Mouse (Mus musculus): ENCODE measurements around the gene Phf12.
A peak's percentile ranks its signal among the peaks of the same experiment; 100 is the strongest.

Gene Phf12

DNA sequence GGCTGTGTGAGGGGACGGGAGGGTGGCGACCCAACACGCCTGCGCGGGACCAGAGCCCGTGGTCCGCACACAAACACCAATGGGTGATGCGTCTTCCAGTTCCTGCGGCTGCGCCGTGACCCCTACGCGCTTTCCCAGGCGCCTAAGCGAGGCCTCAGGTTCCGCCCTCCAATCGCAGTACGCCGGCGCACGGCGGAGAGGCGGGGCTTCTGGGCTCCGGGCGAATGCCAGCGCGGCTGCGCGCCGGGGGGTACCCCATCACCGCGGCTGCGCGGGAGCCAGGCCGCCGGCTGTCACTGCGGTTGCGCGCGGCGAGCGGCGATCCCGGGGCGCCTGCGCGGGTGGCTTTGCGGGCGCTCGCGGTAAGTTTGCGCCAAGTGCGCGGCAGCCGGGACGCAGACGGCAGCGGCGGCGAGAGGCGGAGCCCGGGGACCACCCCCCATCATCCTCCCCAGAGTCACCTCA, at the start of gene Phf12:
TSS of gene Phf12 (plus strand) at position 314 of the 465 bp plus-strand sequence.
- DNase-seq, result peak; percentile 100

DNA sequence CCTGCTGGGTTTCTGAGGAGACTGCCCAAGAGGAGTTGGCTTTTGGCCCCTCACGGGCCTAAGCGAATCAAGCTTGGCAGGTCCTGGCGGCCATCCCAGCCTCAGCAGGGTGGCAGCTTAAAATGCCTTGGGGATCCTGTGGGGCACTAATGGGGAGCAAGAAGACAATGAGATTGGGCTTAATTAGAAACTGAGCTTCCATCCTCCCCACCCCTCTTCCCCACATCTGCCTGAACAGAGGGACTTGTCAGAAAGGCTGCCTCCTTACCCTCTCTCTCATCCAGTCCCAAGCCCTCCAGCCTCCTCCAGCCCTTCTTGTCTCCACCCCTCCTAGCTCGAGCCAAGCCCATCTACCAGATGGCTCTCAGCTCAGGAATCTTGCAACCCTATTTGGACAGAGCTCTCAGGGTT, 48.4 kb upstream of the Phf12 start:
- peak; percentile 81 for DNase-seq

DNA sequence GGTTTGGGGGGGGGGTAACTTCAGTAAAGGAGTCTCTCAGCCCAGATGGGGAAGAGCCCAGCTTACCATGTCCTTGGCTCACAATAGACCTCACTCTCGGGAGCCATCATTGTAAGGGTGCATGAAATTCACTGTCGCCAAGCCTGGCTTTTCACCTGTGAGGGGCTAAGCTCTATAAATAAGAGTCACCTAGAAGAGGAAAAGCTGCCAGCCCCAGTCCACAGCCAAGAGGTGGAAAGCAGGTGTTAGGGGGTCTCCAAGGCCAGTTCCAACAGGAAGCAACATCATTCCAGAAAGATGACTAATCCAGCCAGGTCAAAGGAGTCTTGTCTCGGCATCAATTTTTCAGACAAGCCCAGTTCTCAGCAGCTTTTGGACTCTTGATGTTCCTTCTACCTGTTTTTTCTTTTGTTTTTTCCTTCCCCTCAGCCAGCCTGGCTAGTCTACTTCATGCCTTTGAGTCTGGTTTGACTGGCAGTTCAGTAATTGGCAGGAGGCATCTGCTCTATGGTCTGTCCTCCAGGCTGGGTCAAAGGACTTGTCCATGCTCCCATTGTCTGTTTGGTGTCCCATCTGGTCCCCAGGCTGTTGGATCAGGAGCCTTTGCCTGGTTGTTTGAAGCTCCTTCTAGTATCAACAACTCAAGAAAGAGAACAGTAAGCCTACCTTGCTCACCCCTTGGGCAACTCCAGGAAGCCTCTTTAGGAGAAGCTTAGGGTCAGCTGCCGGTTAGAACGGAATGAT, 47.8 kb upstream of the Phf12 start:
- DNase-seq, result peak; percentile 82

DNA sequence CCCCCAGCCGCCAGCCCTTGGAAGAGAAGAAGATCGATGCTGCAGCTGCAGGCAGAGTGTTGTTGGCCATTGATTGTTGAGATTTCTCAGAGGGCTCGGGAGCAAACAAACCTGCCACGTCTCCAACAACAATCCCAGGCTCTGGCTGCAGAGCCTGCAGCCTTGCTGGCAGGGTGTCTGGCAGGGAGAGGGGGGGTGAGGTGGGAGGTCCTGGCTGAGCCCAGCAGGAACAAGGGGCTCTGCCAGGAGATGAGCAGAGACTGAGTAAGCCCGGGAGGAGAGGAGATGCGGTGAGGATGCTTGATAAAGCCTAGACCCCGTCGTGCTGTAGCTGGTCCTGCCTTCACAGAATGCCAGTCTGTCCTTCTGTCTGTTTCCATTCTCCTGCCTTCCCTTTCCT, 45.7 kb upstream of the Phf12 start:
- DNase-seq, result no peak

DNA sequence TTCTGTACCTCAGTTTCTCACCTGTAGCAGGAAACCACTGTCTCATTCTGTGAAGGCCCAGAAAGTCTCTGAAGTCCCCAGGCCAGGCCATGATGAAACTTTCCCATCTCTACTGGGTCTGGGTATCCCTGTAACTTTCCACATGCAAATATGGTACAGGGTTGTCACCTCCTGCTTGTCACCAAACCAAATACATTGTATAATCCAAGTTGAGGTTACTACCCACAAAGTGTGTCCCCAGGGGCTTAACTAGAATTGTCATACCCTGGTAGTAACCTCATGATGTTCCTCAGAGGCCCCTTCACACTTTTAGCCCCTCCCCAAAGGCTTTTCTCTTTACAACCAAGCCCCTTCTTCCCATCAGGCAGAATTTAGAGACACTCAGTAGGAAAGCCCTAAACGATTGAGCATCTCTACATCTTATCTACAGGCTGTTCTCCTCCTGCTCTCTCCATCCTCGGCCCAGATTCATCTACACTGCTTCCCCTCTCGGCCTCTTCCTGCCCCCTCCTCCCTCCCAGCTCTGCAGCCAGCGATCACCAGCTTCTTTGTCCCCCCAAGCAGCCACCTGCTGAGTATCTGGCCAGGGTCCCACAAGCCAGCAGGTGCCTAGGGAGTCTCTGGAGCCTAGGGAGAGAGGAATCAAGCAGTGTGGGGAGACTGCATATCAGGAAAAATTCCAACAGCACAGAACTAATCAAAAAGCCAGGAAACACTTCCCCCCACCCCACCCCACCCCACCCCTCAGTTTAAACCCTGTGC, 44.7 kb upstream of the Phf12 start:
- no peak for DNase-seq

DNA sequence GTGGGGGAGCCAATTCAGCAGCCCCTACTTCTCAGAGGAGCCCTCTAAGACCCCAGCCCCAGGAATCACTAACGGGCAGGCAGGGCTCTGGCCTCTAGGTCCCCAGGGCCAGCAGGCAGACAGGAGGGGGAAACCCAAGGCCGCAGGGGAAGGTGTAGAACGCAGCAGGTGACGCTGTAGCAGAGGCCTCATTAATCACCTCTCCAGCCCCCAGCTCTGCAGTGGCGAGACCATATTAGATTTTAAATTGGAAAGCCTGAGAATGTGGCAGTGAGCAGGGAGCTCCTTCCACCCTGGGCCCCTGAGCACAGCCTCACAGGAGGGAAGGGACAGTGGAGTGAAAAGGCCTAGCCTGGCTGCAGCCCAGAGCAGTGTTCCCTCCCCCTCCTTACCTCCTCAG, 40.3 kb upstream of the Phf12 start:
- DNase-seq, result no peak

DNA sequence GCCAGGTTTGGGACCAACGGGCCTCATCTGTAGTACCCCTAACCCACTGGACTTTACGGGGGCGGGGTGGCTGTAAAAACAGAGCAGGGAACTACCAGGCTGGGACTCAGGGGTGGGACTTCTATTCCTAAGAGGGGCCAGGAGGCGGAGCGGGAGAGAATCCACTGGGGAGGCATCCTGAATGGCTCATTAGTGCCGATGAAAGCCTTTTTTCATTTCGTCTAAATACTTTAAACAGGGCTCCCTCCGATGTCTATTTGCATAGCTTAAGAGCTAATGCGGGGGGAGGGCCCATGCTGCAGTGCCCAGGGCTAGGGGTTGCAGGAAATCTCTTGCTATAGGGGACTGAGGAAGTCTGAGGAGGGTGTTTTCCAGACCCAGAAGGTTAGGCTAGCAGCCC, 34.7 kb upstream of the Phf12 start:
- no peak for DNase-seq

DNA sequence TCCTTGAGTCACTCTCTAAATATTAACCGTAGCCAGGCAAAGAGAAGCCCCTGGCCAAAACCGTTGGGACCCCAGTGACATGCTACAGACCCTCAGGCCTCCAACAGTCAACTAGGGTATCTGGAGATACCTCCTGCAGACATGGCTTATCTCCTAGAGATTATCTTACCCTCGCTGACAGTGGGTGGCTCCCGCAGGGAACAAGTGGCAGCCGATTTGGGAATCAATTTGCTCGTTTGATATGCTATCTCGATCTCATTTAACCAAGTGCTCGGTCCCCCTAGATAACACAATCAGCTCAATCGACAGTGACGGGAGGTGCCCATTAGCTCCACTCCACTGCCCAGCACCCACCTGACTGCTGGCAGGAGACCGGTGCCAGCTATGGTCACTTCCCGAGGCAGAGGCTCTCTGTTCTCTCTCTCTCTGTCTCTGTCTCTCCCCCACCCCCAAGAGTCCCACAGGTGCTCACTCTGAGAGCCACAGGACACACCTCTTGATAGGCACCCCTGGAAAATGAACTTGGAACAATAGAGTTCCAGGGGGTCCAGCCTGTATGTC, 32.3 kb upstream of the Phf12 start:
- no peak for DNase-seq

DNA sequence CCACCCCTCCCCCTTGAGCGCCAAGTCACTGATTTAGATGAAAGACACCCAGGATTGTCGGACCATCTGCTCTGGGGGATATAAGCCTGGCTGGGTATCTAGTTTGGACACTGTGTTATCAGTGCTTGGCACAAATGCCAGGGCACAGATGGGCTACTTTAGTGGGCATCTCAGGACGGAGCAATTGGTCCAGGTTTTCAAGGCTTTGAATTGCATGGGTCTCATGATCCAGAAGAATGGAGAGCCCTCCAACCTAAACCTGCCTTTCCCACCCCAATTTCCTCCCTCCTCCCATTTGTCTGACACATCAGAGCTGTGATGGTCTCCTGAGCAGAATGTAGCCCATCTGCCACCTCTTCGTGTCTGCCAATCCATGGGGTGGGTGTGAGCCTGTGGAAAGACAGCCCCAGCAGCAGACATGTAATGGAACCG, 31.7 kb upstream of the Phf12 start:
- peak; percentile 97 for DNase-seq

DNA sequence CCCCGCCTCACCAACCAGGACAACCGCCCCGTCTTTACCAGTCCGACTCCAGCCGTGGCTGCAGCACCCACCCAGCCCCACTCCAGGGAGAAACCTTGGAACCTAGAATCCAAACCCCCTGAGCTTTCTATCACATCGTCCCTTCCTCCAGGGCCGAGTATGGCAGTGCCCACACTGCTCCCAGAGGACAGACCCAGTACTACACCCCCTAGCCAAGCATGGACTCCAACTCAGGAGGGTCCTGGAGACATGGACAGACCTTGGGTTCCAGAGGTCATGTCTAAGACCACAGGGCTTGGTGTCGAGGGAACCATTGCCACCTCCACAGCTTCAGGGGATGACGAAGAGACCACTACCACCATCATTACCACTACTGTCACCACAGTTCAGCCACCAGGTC, 28.9 kb upstream of the Phf12 start:
- no peak for DNase-seq

DNA sequence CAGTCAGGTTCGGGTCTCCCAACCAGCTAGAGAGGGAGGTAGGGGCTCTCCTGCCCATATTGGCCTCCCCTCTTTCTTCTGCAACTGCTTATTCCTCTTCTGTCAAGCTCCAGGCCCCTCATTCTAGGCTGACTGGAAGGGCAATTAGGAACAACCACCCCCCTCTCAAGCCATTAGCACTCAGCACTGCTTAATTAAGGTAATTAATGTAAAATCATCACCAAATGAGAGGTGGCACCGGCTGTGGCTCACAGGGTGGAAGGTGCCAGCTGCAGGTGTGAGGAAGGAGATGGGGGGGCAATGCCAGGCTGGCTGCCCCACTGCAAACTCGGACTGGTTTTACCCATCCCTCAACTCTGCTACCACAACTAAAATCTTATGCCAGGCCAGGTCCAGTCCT, 26.1 kb upstream of the Phf12 start:
- no peak for DNase-seq

DNA sequence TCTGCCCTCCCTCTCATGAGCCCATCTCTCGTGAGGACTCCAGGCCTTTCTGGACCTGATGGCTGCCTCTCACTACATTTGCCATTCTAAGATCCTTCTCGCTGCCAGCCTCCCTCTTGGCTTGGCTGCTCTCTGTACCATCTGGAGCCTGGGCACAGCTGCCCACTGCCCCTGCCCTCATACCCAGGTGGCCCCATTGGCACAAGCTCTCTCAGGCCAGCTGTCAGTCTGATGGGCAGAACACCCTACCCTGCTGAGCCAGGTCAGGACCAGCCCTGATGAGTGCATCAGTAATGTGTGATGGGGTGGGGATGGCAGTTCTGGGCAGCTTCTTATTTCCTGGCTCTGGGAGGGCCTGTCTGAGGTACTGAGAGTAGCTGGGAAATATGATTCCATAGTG, 24.3 kb upstream of the Phf12 start:
- DNase-seq, result no peak

DNA sequence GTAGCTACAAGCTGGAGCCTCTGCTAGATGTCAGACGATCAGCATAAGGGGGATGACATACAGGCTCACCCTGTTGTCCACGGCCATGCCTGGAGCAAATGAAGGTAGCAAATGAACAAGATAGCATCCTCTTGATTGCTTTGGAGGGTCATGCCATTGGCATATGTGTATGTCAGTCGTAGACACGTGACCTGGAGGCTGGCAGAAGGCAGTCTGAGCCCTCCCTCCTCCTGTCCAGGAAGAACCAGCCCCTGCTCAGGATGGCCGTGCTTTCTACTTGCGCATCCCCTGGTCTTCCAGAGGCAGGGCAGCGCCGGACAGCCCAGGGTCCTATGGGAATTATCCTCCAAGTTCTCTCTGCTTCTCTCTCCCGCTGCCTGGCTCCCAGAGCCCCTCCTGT, 23.6 kb upstream of the Phf12 start:
- no peak for DNase-seq

DNA sequence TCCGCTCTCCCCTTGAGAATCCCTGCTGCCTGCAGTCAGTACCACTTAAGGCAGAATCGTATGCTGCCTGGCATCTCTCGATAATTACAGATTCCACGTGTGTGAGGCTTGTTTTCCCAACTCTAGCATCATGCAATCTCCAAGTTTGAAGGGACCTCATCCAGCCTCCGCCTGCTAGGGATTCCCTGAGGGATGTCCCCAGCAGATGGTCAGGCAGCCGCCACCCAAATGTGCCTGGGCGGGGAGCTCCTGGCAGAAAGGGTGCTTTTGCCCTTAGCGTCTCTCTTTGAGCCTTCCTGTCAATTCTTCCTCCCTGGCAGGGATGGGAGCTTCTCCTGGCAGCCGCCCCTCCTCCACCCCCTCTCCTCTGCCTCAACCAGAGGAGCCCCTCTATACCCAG, 22.4 kb upstream of the Phf12 start:
- DNase-seq, result no peak

DNA sequence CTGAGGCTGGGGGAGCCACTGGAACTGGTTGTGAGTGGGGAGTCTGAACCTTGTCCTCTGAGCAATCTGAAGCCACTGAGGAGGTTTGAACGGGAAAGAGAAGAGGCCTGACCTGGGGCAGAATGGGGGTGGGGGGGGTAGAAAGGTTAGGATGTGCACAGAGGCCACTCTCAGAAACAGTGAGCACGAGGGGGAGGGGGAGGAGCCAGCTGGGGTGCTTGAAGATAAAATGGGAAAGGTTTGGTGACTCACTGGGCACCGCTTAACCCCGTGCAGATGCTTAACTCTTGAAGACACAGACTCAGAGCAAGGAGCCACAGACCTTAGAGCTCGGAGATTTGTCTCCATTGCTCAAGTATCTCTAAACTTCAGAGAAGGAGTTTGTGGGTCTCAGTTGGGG, 21.7 kb upstream of the Phf12 start:
- no peak for DNase-seq

DNA sequence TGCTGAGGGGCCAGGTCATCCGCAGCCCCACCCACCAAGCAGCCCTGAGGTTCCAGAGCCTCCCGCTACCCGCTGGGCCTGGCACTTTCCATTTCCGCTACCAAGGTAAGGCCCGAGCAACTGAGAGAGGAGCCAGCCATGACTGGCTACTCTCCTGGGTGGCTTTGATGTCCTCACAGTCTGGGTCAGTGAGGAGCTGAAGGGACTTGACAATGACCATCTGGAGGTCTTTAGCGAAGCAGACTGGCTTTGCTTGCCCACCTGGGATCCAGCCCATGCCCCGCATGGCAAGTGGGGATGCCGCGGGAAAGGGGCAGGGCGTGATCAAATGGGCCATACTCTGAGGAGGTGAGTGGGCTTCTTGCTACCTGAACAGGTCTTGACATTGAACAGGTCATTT, 19.6 kb upstream of the Phf12 start:
- no peak for DNase-seq

DNA sequence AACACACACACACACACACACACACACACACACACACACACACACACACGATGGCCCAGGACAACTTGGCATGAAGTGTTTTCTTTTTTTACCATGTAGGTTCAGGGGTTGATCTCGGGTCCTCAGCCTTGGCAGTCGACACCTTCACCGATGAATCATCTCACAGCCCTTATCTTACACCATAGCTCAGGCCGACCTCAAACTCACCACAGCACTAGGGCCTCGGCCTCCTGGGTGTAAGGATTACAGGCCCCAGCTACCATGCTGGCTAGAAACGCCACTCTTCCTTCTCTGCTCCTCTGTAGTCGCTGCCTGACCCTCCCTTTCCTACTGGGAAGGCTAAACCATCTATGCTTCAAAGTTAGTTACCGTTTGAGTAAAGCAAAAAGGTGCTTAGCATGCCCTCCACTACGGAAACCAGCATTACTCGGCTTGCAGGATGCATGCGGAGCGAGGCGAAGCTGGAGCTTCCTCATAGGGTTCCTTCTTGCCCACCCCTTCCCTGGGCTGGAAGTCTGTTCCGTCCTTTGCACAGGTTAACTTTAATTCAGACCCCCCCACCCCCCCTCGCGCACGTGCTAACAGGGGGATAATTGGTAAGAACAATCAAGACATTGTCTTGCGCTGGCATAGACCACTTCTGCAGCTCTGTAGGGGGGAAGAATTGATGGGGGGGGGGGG, 18.0 kb upstream of the Phf12 start:
- no peak for DNase-seq

DNA sequence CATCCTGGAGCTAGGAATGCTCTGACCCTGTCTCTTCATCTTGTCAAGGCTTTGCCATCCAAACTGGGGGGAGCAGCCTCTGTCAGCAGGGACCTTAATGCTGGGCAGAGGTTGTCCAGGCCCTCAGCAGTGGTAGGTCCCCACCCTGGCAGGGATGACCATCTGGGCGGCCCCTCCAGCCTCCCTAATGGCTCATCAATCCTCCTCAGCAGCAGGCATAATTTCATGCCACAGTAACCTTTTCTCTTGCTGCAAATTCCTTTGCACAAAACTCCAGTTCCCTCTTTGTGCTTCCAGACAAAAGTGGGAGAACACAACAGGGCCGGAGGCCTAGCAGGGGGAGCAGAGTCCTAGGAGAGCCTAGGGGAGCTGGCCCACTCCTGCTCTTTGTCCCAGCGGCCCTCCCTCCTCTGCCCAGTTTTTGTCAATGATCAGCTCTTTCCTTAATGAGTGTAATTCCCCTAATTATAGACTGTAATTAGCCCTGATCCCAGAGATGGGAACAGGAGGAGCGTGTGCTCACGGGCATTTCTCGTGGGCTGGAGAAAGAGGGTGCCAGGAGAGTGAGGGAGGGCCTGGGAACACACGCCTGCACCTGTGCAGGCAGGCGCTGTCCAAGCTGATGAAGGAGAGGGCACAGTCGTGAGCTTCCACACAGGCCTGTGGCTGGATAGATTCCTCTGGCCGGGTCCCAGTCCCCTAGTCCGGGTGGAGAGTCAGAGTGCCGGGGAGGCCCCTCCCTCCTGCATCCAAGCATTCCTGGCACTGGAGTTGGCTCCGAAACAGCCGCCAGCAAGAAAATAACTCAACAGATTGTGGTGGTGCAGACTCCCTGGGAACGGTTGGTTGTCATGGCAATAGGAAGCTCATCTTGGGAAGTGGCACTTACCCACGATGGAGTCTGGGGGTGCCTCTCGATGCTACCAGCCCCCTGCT, 17.2 kb upstream of the Phf12 start:
- peak; percentile 98 for DNase-seq

DNA sequence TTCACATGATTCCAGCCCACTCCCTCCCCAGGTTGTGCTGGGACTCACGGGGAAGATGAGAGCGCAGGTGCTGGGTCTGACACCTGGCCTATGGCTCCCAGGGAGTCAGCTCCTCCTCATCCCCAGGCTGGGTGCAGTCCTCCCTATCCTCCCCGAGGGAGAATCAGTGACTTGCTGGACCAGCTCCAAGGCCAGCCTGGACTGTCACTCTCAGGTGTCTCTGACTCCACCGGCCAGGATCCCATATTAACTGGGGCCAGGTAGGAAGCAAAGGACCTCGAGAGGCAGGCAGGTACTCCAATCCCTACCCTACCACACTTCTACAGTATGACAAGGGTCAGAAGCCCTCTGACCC, 16.5 kb upstream of the Phf12 start:
- DNase-seq, result no peak

DNA sequence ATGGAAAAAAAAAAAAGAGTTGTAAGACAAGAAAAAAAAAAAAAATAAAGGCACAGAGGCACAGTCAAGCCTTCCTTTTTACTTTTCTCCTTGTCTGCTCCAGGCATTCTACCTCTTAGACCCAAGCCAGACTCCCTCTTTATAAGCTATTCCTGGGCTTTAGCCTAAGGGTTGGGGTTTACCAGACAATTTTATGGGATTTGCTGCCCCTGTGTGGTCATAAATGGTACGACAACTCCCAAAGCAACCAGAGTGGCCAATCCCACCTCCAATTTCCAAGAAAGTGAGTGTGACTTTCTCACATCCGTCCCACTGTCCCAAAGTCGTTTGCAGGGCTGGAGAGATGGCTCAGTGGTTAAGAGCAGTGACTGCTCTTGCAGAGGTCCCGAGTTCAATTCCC, 15.4 kb upstream of the Phf12 start:
- DNase-seq, result peak; percentile 87

DNA sequence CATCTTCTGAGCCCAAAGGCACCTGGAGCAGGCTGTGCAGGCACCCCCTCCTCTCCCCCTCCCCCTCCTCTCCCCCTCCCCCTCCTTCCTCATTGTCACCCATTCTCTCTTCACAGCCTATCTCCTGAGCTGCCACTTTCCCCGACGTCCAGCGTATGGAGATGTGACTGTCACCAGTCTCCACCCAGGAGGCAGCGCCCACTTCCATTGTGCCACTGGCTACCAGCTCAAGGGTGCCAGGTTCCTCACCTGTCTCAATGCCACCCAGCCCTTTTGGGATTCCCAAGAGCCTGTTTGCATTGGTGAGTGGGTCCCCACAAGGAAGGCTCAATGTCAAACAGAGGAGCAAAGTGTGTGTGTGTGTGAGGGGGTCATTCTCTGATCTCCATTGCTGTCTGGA, 13.8 kb upstream of the Phf12 start:
- DNase-seq, result no peak

DNA sequence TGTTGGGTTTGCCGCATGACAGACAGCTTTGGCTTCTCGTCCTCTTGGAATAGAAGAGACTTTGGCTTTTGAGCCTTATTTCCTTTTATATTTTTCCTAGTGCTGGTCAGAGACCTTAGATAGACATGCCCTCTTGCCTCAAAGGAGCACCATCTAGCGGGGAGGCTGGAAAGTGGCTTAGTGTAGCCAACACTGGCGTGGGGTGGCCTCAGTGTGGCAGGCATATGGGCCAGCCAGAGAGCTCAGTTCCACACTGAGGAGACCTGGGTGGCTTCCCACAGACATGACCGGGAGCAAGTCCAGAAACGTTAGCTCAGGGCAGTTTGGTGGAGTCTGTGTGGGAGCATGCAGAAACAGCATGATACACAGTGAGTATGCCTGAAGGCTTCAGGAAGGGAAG, 11.8 kb upstream of the Phf12 start:
- no peak for DNase-seq

DNA sequence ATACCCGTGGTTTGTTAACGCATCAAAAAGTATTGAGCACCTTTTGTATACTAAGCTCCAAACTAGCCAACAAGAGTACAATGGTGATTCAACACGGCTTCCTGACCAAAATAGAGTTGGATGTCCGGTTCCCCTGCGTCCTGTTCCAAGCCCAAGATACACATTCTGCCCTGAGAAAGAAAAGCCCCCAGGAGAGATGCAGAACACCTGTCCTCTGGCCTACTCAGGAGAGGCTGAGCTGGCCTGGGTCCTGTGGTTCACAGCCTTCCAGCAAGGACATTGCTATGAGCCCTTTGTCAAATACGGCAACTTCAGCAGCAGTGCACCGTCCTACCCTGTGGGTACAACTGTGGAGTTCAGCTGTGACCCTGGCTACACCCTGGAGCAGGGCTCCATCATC, 9.0 kb upstream of the Phf12 start:
- no peak for DNase-seq
